Mouse (Mus musculus): ENCODE data around the gene Eif2b3. TPM values are rescaled to one million over a fixed set of nuclear protein-coding genes. Genes with fewer than 3 reads are reported as not detected.

The Eif2b3 gene
- total RNA-seq, 2 experiments from 2014 or later = 19.1 to 20.1 TPM

DNA sequence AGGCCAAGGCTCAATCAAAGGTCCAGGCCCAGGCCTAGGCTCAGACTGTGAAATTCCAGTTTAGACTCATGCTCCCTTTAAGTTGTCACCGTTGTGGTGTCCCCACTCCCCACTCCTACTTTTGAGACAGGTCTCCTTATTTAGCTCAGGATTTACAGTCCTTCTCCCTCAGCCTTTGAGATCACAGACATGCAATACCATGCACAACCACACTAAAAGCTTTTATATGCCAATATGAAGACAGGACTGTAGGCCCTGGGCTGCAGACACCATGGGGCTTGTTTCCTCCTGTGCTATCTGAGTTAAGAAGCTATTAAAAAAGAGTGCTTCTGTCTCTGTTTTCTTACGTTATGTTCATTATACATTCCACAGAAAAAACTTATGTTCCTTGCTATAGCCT is 1.5 kb upstream of the Eif2b3 start:
- DNase-seq = no peak

DNA sequence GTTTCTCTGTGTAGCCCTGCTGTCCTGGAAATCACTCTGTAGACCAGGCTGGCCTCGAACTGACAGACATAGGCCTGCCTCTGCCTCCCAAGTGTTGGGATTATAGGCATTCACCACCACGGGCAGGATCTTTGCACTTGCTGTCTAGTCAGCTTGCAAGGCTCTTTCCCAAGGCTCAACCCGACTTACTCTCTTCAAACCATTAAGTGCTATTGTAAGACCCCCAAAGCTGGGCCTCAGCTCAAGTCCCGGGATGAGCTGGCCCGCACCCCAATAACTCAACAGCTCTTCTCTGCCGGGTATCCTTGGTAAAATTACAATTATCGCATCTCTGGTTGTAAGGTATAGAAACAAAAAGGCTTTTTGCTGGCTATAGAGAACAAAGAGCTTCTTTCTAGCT is 875 bp upstream of the Eif2b3 start:
- no peak for DNase-seq

DNA sequence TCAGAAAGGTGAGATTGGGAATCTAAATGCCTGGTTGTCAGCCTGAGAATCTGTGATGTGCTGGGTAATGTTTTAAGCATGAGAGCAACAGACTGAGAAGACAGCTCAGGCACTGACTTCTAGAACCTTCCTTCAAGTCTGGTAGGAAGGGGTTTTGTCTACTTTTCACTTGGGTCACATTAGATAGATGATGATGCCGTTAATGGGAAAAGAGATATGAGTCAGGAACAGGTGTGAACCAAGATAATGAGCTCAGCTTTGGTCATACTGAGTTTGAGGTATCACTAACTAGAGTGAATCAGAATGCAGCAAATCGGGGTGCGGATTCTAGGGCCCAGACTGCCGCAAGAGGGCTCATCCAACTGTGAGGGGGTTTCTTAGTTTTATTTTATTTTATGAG is 4.3 kb downstream of the Eif2b3 start:
- no peak for DNase-seq

DNA sequence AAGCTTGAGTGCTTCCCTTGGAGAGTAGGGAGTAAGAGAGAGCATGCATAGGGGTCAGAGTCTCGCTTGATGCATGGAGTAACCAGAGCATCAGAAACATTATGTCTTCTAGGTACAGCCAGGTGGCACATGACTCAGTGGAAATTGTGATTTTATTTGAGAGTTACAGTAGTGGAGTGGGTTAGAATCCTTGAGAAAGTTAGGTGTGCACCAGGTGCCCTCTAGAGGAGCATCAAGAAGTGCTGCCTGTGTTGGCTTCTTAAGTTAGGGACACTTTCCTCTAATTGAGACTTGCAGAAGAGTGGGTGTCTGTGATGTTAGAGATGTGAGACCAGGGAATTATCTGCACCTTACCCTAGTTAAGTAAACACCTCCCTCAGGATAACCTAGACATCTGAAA is 11.9 kb downstream of the Eif2b3 start:
- DNase-seq = no peak

DNA sequence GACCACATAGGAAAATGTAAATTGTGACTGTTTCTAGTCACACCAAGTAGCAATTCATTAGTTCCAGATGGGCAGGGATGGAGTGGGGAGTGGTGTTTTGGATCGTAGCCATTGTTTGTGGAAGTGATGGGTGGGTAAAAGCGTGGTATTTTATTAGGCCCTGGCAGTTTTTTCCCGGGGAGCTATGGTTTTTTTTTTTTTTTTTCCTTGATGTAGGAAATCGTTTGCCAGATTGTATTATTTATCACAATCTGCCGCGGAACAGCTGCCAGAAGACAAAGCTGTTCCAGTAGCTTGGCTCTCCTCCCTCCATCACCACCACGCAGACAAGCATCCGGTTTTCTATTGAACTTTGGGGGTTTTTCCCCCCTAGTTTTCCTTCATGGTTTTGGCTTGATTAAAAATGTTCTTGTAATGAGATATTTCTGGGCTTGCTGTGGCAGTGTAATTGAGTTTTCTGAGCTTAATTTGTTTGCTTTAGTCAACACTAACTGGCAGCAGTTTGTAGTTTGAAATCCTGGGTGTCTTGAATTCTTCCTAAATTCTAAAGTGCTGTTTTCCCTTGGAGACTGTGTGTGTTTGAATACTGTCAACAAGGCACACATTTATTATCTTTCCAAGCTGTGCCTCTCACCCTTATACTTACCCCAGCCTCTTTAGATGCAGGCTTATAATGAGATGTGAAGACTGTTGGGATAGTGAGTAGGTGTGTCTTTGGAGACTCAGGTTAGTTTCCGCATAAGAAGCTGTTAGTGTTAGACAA is 20.9 kb downstream of the Eif2b3 start:
- DNase-seq = peak; percentile 56

DNA sequence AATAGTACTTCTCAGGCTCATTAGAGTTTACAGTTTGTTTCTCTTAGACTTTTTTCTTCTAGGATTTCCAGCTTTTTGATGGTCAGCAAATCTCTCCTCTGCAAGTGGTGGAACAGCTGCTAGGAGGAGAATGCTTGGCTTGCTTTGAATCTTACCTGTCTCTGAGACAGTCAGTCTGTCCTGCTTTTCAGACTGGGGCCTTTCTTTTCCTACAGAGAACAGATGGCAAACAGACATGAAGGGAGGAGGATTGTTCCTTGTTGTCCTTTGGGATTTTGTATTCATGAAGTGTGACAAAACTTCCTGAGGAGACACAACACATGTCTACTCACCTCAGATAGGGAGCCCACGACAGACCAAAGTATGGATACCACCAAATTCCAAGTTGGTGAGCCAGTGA is 21.6 kb downstream of the Eif2b3 start:
- no peak for DNase-seq

DNA sequence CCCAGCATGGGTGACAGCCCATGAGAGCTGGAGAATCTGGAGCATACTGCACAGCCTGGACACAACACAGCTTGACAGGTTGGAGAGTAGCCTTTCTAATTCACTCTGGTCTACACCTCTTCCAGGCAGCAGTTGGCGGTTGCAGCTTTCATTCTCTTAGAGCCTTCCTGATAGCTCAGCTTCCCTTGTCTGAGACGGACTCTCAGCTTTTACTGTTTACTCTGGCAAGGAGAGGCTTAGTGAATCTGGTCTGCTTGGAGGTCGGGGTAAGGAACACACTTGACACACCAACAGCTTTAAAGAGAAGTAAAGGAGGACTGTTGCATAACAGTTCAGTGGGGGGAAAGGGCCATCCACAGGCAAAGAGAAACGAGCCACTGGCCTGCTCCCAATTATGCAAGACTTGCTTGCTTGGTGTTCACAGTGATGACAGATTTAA is 22.1 kb downstream of the Eif2b3 start:
- DNase-seq = peak; percentile 63

DNA sequence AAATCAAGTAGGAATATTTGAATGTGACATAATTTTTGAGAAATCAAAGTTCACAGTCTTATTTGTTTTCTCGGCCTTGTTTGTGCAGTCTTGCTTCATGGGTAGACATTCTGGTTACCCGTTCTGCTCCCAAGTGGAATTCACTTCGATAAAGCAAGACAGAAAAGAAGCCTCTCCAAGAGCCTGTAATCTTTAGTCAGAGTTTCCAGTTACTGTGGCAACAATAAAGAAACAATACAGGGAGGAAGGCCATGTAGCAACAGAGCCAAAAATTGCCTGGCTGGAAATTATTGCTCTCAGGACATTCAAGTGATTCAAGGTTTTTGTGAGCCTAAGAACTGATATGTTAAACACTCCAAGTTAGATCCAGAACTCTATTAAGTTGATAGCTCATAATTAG is 29.6 kb downstream of the Eif2b3 start:
- DNase-seq = peak; percentile 22

DNA sequence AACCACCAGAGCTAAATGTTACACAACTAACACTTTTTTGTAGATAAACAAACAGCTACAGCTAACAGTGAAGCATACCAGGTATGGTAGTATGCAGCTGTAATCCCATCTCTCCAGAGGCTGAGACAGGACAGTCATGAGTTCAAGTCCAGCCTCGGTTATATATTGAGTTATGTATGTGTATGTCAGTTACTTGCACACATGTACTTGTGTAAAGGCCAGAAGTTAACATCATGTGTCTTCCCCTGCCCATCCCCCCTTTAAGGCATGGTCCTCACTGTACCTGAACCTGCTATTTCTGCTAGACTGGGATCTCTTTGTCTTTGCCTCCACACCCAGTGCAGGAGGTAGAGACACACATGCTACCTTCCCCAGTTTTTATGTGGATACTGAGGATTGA is 30.3 kb downstream of the Eif2b3 start:
- DNase-seq = no peak

DNA sequence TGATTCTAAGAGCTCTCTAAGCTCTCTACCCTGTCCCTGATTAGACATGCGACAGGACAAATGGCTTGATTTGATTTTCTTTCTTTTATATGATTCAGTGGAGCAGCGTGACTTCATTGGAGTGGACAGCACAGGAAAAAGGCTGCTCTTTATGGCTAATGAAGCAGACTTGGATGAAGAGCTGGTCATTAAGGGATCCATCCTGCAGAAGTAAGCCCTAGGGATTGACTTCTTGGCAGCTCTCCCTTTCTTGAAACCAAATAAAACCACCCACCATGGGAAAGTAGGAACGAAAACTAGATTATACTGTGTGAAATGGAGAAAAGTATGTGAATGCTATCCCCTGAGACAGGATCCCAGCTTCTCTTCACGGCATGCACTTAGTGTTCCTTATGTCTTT is 33.4 kb downstream of the Eif2b3 start:
- peak; percentile 54 for DNase-seq

DNA sequence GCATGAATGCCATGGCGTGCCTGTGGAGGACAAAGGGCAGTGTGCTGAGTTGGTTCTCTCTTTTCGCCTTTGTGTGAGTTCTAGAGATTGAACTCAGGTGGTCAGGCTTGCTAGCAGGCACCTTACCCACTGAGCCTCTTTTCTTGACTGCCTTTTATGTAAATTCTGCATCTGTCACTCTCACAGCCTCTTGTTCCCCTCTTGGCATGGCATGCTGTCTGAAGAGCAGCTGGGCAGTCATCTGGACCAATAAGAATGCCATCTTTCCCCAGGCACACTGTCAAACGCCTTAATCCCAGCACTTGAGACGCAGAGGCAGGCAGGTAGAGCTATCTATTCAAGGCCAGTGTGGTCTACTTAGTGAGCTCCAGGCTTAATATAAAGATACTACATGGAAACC is 34.8 kb downstream of the Eif2b3 start:
- DNase-seq = no peak

DNA sequence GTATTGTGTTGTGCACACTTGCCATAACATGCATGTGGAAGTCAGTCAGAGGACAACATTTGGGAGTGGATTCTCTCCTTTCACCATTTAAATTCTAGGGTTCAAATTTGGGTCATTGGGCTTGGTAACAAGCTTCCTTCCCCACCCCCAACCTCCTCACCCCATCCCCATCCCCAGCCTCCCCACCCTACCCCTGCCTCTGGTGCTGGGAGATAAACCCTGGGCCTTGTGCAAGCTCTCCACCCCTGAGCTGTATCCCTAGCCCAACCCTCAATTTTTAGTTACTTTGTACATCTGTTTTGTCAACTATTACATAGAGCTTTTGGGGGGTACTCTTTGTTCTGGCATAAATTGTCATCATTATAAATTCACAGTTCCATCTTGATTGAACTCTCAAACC is 36.9 kb downstream of the Eif2b3 start:
- DNase-seq = no peak

DNA sequence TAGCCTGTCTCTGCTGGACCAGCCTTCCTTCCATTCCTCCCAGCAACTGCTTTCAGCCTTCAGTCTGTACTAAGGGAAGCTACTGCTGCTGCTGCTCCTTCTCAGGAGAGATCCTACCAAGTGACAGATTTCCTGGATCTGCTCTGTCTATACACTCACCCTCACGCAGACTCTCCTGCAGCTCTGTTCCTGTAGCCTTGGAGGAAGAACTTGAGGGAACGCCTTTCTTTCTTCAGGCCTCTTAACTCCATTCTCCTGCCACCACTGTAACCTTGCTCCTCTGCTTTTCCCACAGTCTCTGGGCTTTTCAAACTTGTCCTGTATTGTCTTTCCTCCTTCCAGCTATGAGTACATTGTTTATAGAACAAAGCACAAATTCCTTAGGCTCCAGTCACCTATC is 37.3 kb downstream of the Eif2b3 start:
- no peak for DNase-seq

DNA sequence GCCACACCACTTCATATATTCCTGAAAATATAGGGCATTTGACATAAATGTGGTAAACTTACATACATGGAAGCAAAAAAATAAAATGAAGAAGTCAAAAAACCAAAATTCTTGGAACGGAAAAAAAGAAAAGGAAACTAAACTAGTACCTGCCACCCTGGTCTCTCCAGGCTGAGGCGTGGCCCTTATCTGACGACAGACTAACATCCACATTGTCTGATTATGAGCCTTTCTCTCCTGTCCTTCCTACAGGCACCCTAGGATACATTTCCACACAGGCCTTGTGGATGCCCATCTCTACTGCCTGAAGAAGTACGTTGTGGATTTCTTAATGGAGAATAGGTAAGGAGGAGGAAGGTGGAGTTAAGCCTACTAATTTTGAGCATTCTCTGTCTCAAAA is 39.3 kb downstream of the Eif2b3 start:
- no peak for DNase-seq

DNA sequence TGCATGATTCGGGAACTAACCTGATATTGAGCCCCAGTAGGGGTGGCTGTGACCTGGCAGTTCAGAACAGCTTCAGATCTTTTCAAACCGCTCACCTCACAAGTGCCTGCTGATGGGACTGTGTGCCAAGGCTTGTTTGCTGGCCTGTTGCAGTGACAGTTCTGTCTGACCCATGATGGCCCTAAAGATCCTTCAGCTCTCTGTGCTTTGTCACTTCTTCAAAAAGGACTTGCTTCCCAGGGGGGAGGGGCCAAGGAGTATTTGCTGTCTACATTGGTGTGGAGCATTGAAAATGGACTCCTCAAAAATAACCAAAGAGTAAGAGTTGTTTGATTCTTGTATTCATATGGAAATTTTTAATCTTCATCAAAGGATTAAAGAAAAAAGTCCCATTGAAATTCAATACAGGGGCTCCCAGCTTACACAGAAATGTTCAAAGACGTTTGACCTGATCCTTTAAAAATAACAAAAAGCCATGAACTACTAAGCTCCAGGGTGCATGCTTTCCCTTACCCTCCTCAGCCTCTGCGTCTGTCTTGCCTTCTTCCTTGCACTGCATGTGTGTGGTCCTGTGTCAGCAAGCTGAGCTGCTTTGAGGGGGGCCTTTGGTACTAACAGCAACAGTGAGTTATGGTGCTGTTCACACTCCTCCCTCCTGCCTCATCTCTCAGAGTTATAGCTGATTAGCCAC is 43.6 kb downstream of the Eif2b3 start:
- no peak for DNase-seq

DNA sequence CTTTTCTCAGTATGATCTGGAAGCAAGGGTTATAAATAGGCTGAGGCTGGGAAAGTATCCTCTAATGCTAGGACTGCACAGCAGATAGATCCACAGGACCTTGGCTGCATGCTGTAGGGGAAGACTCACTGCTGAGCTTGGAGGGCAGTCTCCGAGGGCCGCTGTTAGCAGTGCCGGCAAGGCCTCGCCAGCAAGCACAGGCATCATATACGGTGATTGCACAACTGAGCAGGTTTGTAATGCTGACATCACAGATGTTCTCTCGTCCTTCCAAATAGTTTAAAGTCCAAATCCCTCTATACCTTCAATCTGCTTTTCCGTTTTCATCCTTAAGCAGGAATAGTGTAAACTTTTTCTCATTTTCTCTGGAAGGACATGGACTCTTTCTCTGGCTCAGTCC is 48.8 kb downstream of the Eif2b3 start:
- no peak for DNase-seq

DNA sequence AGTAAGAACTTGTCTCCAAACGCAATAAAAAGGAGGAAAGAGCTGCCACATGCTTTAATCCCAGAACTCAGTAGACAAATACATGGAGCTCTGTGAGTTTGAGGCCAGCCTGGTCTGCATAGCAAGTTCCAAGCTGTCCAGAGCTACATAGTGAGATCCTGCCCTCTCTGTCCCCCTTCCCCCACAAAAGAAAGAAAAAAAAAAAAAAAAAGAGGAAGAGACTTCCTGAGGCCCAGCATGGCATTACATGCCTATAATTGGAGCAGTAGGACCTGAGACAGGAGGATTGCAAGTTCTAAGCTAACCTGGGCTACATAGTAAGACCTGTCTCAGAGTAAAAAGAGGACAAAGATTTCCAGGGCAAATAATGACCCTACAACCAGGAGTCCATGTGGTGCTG is 50.4 kb downstream of the Eif2b3 start:
- no peak for DNase-seq

DNA sequence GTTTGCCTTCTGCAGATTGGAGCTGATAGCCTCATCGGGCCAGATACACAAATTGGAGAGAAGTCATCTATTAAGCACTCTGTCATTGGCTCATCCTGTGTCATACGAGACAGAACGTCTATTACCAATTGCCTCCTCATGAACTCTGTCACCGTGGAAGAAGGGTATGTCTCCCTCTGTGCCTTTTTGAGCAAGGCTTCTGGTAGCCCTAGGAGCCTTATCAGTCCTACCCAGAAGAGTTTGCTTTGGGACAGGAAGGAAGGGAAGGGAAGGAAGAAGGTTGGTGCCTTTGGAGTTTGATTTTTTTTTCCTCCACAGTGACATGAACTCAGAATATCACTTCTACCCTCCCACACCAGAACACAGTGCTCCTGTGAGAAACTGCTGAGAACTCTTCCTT is 51.4 kb downstream of the Eif2b3 start:
- DNase-seq = no peak

DNA sequence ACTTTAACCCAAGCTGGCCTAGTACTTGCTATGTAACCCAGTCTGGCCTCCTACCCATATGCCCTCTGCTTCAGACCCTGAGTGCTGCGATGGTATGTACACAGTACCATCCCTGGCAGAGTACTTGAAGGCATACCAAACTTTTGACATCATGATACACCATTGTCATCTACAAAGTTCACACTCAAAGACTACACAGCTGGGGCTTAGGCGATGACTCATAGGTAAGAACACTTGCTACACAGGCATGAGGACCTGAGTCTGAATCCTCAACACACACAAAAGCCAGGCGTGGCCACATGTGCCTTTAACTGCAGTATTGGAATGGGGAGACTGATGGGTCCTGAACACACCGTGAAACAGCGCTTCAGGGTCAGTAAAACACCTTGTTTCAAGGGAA is 52.0 kb downstream of the Eif2b3 start:
- no peak for DNase-seq

DNA sequence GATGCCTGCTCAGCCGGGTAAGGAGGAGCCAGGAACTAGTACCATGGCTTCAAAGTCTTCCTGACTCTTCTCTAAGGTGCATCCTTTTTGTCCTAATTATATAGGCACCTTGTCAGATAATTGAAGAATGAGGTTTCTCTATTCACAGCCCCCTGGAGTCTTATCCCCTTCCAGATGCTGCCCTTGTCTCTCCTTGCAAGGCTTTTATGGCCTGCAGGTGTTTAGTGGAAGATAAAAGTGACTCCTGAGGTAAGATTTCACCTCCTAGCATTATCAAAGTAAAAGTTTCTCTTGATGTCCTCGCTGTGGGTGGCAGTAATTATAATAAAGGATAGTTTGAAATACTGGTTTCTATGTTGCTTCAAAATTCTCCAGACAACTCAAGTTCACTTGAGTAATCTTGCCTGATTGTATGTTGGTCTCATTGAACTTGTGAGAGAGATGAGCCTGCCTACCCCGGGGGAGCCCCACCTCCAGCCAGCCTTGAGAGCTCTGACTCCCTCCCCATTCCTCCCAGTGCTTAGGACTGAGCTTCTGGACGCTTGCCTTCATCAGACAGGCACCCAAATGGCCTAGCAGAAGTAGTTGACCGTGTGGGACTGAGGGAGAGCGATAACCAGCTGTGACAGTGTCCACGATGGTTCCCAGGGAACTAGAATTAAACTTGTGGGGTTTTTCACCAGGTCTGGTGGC is 68.9 kb downstream of the Eif2b3 start:
- DNase-seq = no peak

DNA sequence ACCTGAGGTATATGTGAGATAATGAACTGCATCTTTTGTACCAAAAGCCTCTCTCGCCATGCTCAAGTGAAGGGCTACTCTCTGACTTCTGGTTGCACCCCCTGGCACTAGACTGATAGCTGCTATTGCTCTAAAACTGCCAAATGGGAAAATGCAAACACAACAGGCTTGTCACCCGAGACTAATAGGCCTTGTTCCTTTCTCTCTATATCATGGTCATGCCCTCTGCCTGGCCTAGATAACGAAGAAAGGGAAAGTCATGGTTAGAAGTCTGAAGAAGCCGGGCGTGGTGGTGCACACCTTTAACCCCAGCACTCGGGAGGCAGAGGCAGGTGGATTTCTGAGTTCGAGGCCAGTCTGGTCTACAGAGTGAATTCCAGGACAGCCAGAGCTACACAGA is 71.4 kb downstream of the Eif2b3 start:
- DNase-seq = no peak

DNA sequence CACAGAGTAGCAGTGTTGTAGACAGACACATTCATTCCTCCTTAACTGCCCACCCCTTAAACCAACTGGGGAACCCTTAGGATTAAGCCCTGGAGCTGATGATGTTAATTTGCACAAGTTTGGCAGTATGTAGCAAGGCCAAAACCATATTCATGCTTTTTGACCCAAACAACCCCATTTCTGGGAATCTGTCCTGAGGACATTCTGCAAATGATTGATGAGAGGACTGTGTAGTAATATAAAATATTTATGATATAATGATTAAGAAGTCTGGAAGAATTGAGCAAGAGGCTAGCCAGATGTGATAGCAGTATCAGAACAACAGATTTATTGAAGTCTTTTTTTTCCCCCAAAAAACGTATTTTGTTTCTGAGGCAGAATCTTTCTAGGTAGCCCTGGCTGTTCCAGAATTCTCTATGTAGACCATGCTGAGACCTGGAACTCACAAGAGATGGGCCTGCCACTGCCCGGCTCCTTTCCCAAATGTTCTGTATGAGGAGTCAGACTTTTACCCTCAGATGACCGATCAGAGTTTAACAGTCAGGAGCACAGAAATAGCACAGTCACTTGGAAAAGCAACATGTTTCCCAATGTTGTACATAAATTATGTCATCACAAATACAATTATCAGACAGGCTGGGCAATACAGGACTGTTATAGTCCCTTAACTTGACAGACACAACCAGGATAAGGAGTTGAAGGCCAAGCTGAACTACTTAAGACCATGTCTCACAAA is 75.6 kb downstream of the Eif2b3 start:
- DNase-seq = no peak

All from heart, postnatal 4 days (tissue).